Mouse (Mus musculus): ENCODE data around the gene Atg9a. TPM values are rescaled to one million over a fixed set of nuclear protein-coding genes. Genes with fewer than 3 reads are reported as not detected.

Gene Atg9a
- polyA plus RNA-seq, 1 experiment from 2014 or later, result 48.8 TPM

DNA sequence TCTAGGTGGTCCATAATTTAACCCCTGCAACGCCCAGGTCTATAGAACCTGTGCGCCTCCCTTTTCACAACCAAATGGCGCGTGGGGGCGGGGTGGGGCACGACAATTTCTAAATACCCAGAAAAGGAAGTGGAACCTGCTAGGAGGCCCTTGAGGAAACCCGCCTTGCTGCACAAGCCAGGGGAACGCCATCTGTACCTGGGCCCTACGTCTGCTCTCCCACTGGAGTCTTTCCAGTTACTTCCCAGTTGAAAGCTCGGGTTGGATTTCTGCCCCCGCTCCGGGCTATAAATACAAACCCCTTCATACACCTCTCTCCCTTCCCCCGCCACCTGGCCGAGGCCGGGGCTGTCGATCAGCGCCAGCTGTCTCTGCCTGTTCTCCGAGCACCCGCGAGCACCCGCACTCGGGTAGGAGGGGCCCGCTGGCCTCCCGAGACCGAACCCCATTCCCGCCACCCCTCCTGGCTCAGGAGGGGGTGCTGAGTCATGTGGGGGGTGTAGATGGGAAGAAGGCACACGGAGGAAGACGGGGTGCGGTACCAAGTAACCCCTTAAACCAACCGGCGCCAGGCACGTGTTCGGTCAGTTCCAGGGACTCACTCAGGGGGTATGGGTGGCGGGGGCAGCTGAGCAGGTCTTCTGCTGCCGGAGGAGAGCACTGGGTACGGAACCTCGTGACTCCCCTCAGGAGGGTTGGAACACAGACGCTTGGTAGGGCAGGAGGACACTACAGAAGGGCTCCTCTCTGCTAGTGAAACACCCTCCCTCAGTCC lies 26.4 kb upstream of the Atg9a start:
- Histone ChIP-seq H3K4me2 (ENCODE audit: low read length) (peak overlapping the region; percentile 94), H3K4me3 (replicated peaks; ENCODE audit: low read length) (peak overlapping the region; percentile 56), H3K27ac (ENCODE audit: low read length) (peak overlapping the region; percentile 8; the same call in 1 of the 2 replicates), H3K4me1 (replicated peaks; ENCODE audit: control insufficient read depth, insufficient read depth, low read length) (peaks cover 18% of the 10 kb centered on the region), H3K36me3 (ENCODE audit: control insufficient read depth, insufficient read depth) (peaks cover 7% of the 10 kb centered on the region; the same call in 1 of the 2 replicates), H3K9me3 (ENCODE audit: control insufficient read depth, low read length) (no peaks in the 10 kb centered on the region), H3K27me3 (replicated peaks; ENCODE audit: control insufficient read depth, insufficient read depth, low read length) (peaks cover 31% of the 10 kb centered on the region), H3K9ac (replicated peaks; ENCODE audit: low read depth, low read length) (peak overlapping the region; percentile 63)
- WGBS, result 2% methylated on average over 38 of the region's 38 CpGs
- peak; percentile 51 for ATAC-seq

DNA sequence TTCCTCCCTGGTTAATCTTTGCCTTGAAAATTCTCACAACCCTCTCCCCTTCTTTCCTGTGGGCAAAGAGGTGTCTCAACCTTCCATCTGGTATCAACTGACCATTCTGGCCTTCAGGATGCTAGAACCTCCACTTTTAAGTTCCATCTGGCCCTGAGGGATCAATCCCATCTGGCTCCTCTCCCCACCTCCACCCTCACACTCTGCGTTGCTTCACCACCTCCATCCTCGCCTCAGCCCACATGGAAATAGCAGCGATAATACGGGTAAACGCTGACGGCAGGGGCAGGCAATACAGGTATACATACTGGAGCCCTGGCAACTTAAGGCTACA lies 25.9 kb upstream of the Atg9a start:
- Histone ChIP-seq H3K9me3 (ENCODE audit: control insufficient read depth, low read length) (no peaks in the 10 kb centered on the region), H3K36me3 (ENCODE audit: control insufficient read depth, insufficient read depth) (peaks cover 7% of the 10 kb centered on the region), H3K9ac (replicated peaks; ENCODE audit: low read depth, low read length) (peak overlapping the region; percentile 63; the same call in 1 of the 2 replicates), H3K4me1 (replicated peaks; ENCODE audit: control insufficient read depth, insufficient read depth, low read length) (peaks cover 18% of the 10 kb centered on the region), H3K27me3 (replicated peaks; ENCODE audit: control insufficient read depth, insufficient read depth, low read length) (peaks cover 30% of the 10 kb centered on the region), H3K4me3 (replicated peaks; ENCODE audit: low read length) (peak overlapping the region; percentile 56), H3K4me2 (ENCODE audit: low read length) (peak overlapping the region; percentile 94), H3K27ac (ENCODE audit: low read length) (no peak overlapping the region; the same call in 1 of the 2 replicates)
- WGBS, result 7% methylated on average over 6 of the region's 6 CpGs
- ATAC-seq, result no peak

DNA sequence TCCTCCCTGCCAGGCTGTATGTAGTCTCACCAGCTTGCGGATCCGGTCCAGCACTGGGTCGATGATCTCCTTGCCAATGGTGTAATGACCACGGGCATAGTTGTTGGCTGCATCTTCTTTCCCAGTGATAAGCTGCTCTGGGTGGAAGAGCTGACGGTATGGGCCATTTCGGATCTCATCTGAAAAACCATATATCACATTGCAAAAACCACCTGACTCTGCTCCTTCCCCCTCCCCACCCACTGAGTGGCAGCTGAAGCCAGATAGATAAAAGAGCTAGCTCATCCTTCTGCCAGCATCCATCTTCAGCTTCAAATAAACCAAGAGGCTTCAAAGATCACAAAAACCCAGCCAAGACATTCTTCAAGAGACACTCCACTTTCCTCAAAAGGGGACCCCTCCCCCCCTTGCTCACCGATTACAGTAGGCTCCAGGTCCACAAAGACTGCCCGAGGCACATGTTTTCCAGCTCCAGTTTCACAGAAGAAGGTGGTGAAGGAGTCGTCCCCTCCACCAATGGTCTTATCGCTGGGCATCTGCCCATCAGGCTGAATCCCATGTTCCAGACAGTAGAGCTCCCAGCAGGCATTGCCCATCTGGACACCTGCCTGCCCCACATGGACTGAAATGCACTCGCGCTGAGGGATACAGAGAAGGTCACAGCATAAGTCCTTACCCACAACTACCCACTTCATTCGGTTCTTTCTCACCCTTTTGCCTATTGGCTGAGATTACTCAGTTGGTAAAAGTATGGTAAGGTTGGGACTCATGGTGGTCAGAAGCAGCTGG lies 25.0 kb upstream of the Atg9a start:
- no peak for ATAC-seq
- Histone ChIP-seq H3K9ac (replicated peaks; ENCODE audit: low read depth, low read length) (no peak overlapping the region), H3K27ac (ENCODE audit: low read length) (no peak overlapping the region), H3K36me3 (ENCODE audit: control insufficient read depth, insufficient read depth) (peaks cover 7% of the 10 kb centered on the region), H3K27me3 (replicated peaks; ENCODE audit: control insufficient read depth, insufficient read depth, low read length) (peaks cover 30% of the 10 kb centered on the region), H3K4me2 (ENCODE audit: low read length) (no peak overlapping the region), H3K9me3 (ENCODE audit: control insufficient read depth, low read length) (no peaks in the 10 kb centered on the region), H3K4me3 (replicated peaks; ENCODE audit: low read length) (no peak overlapping the region), H3K4me1 (replicated peaks; ENCODE audit: control insufficient read depth, insufficient read depth, low read length) (peaks cover 22% of the 10 kb centered on the region)
- 75% methylated on average over 13 of the region's 13 CpGs for WGBS

DNA sequence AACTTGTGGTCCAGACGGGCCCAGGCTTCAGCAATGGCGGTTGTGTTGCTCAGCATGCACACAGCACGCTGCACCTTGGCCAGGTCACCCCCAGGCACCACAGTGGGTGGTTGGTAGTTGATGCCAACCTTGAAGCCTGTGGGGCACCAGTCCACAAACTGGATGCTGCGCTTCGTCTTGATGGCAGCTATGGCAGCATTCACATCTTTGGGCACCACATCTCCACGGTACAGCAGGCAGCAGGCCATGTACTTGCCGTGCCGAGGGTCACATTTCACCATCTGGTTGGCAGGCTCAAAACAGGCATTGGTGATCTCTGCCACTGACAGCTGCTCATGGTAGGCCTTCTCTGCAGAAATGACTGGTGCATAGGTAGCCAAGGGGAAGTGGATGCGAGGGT lies 23.8 kb upstream of the Atg9a start:
- Histone ChIP-seq H3K4me2 (ENCODE audit: low read length) (no peak overlapping the region), H3K36me3 (ENCODE audit: control insufficient read depth, insufficient read depth) (peaks cover 7% of the 10 kb centered on the region), H3K4me1 (replicated peaks; ENCODE audit: control insufficient read depth, insufficient read depth, low read length) (peaks cover 31% of the 10 kb centered on the region), H3K9me3 (ENCODE audit: control insufficient read depth, low read length) (no peaks in the 10 kb centered on the region), H3K4me3 (replicated peaks; ENCODE audit: low read length) (no peak overlapping the region), H3K9ac (replicated peaks; ENCODE audit: low read depth, low read length) (no peak overlapping the region), H3K27me3 (replicated peaks; ENCODE audit: control insufficient read depth, insufficient read depth, low read length) (peaks cover 21% of the 10 kb centered on the region), H3K27ac (ENCODE audit: low read length) (no peak overlapping the region)
- 90% methylated on average over 9 of the region's 9 CpGs for WGBS
- no peak for ATAC-seq

DNA sequence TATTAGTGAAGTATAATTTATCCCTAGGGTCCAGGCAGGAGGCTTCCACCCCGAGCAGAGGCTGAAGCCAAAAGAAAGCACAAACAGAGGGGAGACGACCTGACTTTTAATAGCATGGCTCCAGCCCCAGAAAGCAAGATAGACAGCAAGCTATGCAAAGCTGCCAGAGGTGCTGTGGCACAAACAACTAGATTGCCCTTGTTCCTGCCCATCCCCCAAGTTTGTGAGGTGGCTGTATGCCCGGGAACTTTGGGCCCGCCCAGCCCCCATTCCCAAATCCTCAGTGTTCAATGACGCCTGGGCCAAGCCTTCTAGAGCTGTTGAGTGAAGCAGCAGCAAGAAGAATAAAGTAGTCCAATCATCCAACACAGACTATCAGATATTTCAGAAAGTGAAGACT lies 22.9 kb upstream of the Atg9a start:
- H3K9me3 ChIP-seq (ENCODE audit: control insufficient read depth, low read length), result no peaks in the 10 kb centered on the region
- no peak overlapping the region for H3K9ac ChIP-seq (replicated peaks; ENCODE audit: low read depth, low read length)
- peaks cover 36% of the 10 kb centered on the region for H3K4me1 ChIP-seq (replicated peaks; ENCODE audit: control insufficient read depth, insufficient read depth, low read length)
- no peak overlapping the region for H3K4me3 ChIP-seq (replicated peaks; ENCODE audit: low read length)
- H3K27ac ChIP-seq (ENCODE audit: low read length), result no peak overlapping the region
- H3K27me3 ChIP-seq (replicated peaks; ENCODE audit: control insufficient read depth, insufficient read depth, low read length), result peaks cover 13% of the 10 kb centered on the region
- 71% methylated on average over 5 of the region's 5 CpGs for WGBS
- H3K36me3 ChIP-seq (ENCODE audit: control insufficient read depth, insufficient read depth), result peaks cover 7% of the 10 kb centered on the region
- H3K4me2 ChIP-seq (ENCODE audit: low read length), result no peak overlapping the region
- no peak for ATAC-seq

DNA sequence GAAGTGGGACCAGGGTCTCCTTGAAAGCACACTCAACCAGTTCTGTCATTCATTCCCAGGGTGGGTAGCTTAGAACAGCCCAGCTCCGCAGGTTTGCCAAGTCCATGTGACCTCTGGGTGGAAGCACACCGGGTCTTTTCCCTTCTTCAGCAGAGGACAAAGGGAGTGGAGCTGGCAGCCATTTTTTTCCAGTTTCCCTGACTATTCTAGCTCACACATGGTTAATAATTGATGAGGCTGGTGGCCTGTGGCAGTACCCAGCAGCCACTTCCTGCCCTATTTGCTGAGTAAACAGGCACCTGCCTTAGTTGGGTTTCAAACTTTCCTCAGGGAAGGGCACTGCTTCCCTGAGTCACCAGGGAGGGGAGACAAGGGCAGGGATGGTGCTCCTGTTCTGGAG lies 22.4 kb upstream of the Atg9a start:
- Histone ChIP-seq H3K4me3 (replicated peaks; ENCODE audit: low read length) (no peak overlapping the region), H3K27ac (ENCODE audit: low read length) (no peak overlapping the region), H3K4me2 (ENCODE audit: low read length) (no peak overlapping the region), H3K27me3 (replicated peaks; ENCODE audit: control insufficient read depth, insufficient read depth, low read length) (peaks cover 11% of the 10 kb centered on the region), H3K36me3 (ENCODE audit: control insufficient read depth, insufficient read depth) (peaks cover 7% of the 10 kb centered on the region), H3K4me1 (replicated peaks; ENCODE audit: control insufficient read depth, insufficient read depth, low read length) (peaks cover 37% of the 10 kb centered on the region), H3K9ac (replicated peaks; ENCODE audit: low read depth, low read length) (no peak overlapping the region), H3K9me3 (ENCODE audit: control insufficient read depth, low read length) (no peaks in the 10 kb centered on the region)
- 79% methylated on average over 2 of the region's 2 CpGs for WGBS
- no peak for ATAC-seq

DNA sequence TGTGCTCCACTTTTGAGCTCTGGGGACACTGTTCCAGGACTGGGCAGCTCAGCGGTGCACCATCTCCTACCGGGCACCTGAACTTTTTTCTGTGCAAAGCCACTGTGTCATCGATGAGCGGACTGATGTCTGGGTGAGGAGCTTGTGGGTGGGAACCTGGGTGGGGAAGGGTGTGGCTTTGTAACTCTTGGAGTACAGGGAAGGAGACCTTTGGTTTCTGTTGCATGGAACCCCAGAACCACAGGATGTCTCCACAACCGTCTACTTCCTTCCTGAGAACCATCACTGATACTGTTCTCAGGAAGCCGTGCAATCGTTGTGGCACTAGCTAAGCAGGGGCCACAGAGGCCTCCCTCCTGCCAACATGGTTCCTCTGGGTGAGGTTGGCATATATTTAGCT lies 21.1 kb upstream of the Atg9a start:
- Histone ChIP-seq H3K4me1 (replicated peaks; ENCODE audit: control insufficient read depth, insufficient read depth, low read length) (peaks cover 34% of the 10 kb centered on the region), H3K27me3 (replicated peaks; ENCODE audit: control insufficient read depth, insufficient read depth, low read length) (0 out of 2 replicates have a peak, but pooled peaks cover 4% of the 10 kb centered on the region), H3K27ac (ENCODE audit: low read length) (no peak overlapping the region), H3K4me2 (ENCODE audit: low read length) (no peak overlapping the region), H3K4me3 (replicated peaks; ENCODE audit: low read length) (no peak overlapping the region), H3K9ac (replicated peaks; ENCODE audit: low read depth, low read length) (no peak overlapping the region), H3K36me3 (ENCODE audit: control insufficient read depth, insufficient read depth) (peaks cover 7% of the 10 kb centered on the region), H3K9me3 (ENCODE audit: control insufficient read depth, low read length) (no peaks in the 10 kb centered on the region)
- no peak for ATAC-seq
- WGBS, result 94% methylated on average over 7 of the region's 7 CpGs

DNA sequence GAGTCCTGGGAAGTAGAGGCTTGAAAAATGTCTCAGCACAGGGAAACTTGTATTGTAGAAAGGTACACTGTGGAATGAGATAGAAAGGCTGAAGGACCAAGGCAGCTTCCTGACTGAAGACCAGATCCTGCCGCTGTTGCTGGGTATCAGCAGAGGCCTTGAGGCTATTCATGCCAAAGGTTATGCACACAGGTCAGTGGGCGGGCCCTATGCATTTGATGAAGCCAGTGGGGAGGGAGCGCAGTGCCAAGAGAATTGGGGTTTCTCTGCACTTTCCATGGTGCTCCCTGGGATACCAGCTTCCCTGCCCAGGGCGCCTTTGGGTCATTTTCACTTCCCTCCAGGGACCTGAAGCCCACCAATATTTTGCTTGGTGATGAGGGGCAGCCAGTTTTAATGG lies 20.5 kb upstream of the Atg9a start:
- peaks cover 31% of the 10 kb centered on the region for H3K4me1 ChIP-seq (replicated peaks; ENCODE audit: control insufficient read depth, insufficient read depth, low read length)
- no peaks in the 10 kb centered on the region for H3K9me3 ChIP-seq (ENCODE audit: control insufficient read depth, low read length)
- H3K36me3 ChIP-seq (ENCODE audit: control insufficient read depth, insufficient read depth), result peaks cover 7% of the 10 kb centered on the region
- no peak for ATAC-seq
- no peak overlapping the region for H3K4me2 ChIP-seq (ENCODE audit: low read length)
- no peak overlapping the region for H3K4me3 ChIP-seq (replicated peaks; ENCODE audit: low read length)
- H3K9ac ChIP-seq (replicated peaks; ENCODE audit: low read depth, low read length), result no peak overlapping the region
- 89% methylated on average over 4 of the region's 4 CpGs for WGBS
- no peak overlapping the region for H3K27ac ChIP-seq (ENCODE audit: low read length)
- H3K27me3 ChIP-seq (replicated peaks; ENCODE audit: control insufficient read depth, insufficient read depth, low read length), result 0 out of 2 replicates have a peak, but pooled peaks cover 4% of the 10 kb centered on the region

DNA sequence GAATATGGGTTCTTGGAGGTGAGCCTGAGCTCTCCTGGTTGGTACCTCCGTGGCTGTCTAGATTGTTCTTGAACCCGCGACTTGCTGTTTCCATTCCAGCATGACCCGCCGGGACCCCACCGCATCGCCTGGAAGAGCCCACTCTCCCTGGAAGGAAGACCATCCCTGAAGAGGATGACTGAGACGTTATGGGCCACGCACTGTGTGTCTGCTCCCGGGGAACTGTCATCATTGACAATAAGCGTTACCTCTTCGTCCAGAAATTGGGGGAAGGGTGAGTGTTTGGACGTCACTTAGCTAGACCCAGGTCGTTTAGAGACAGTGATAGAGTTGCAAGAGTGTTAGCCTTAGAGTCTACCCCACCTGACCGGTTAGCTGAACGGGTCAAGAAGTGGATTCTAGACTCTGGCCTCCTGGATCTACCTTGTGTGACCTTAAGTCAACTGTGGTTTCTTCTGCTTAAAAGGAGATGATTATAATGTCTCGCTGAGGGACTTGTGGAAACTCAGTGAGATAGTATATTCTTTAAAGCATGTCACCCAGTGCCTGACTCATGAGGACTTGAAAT lies 19.2 kb upstream of the Atg9a start:
- 13% methylated on average over 17 of the region's 17 CpGs for WGBS
- Histone ChIP-seq H3K27ac (ENCODE audit: low read length) (no peak overlapping the region), H3K4me3 (replicated peaks; ENCODE audit: low read length) (peak overlapping the region; percentile 96), H3K36me3 (ENCODE audit: control insufficient read depth, insufficient read depth) (peaks cover 7% of the 10 kb centered on the region), H3K9me3 (ENCODE audit: control insufficient read depth, low read length) (no peaks in the 10 kb centered on the region), H3K27me3 (replicated peaks; ENCODE audit: control insufficient read depth, insufficient read depth, low read length) (0 out of 2 replicates have a peak, but pooled peaks cover 4% of the 10 kb centered on the region), H3K9ac (replicated peaks; ENCODE audit: low read depth, low read length) (peak overlapping the region; percentile 92), H3K4me2 (ENCODE audit: low read length) (peak overlapping the region; percentile 73), H3K4me1 (replicated peaks; ENCODE audit: control insufficient read depth, insufficient read depth, low read length) (peaks cover 31% of the 10 kb centered on the region)
- ATAC-seq, result peak; percentile 16

All from forebrain, embryonic 16.5 days (tissue).